Mouse (Mus musculus) hindbrain, embryonic 11.5 days (tissue): ENCODE data around the gene Arrdc2. TPM values are rescaled to one million over a fixed set of nuclear protein-coding genes. Genes with fewer than 3 reads are reported as not detected.

Source experiments
- ATAC-seq: fragments of 200-750 bp; cut with Nextera tagmentation; 2 replicates; pipeline ENCODE4 v1.8.0; 2017; ENCODE audit warnings: mild to moderate bottlenecking, moderate TSS enrichment, moderate library complexity; ENCODE audit not compliant: low FRiP score
- DNase-seq: peaks from one replicate; pipeline ENCODE4 v3.0.0-alpha.2; 2015; ENCODE audit warnings: low spot score
- H3K27ac ChIP-seq: fragments of 300-500 bp; sonication (generic); 2 replicates; pipeline ENCODE4 v1.5.1; 2014; ENCODE audit warnings: mild to moderate bottlenecking, low read depth, low read length
- H3K27me3 ChIP-seq: fragments of 300-500 bp; sonication (generic); 2 replicates; pipeline ENCODE4 v1.6.1; 2014; ENCODE audit warnings: mild to moderate bottlenecking, low read length, moderate library complexity, mixed read lengths; ENCODE audit not compliant: control insufficient read depth, insufficient read depth
- H3K36me3 ChIP-seq: fragments of 300-500 bp; sonication (generic); 2 replicates; pipeline ENCODE4 v1.6.1; 2014; ENCODE audit warnings: mild to moderate bottlenecking, low read length, moderate library complexity, mixed read lengths; ENCODE audit not compliant: control insufficient read depth, insufficient read depth
- H3K4me1 ChIP-seq: fragments of 300-500 bp; sonication (generic); replicated peaks from 2 replicates; pipeline ENCODE4 v1.6.1; 2014; ENCODE audit warnings: low read length, mixed read lengths; ENCODE audit not compliant: control insufficient read depth, insufficient read depth
- H3K4me2 ChIP-seq: fragments of 300-500 bp; sonication (generic); replicated peaks from 2 replicates; pipeline ENCODE4 v1.6.1; 2014; ENCODE audit warnings: mild to moderate bottlenecking, low read depth, low read length
- H3K4me3 ChIP-seq: fragments of 300-500 bp; sonication (generic); 2 replicates; pipeline ENCODE4 v1.5.1; 2014; ENCODE audit warnings: low read depth, low read length
- H3K9ac ChIP-seq: fragments of 300-500 bp; sonication (generic); 2 replicates; pipeline ENCODE4 v1.6.1; 2014; ENCODE audit warnings: low read depth, low read length
- H3K9me3 ChIP-seq: fragments of 300-500 bp; sonication (generic); 2 replicates; pipeline ENCODE4 v1.6.1; 2016; ENCODE audit warnings: low read length; ENCODE audit not compliant: control insufficient read depth
- WGBS: fragments of 180-500 bp; shearing (Covaris S2); extraction: QIAGEN DNeasy Blood & Tissue Kit; methylation state at CpG from one replicate; pipeline ENCODE4 v1.1.7; 2014; 5-methylcytosine and 5-hydroxymethylcytosine counted together
- polyA plus RNA-seq: library from polyadenylated mRNA; unstranded; fragments of >200 nt; fragmentation: Nextera tagmentation; extraction: Ambion mirVana; gene quantifications from 2 replicates; pipeline ENCODE4 v1.2.1, GENCODE M21; 2014

Gene Arrdc2
- polyA plus RNA-seq, 1 experiment from 2014 or later = 10.3 TPM

GRCm38 (mm10) chr8:70868559-70869198 lies 29.2 kb upstream of the Arrdc2 start:
- peak; percentile 60 for DNase-seq

GRCm38 (mm10) chr8:70866566-70866965 lies 27.0 kb upstream of the Arrdc2 start:
- no peak overlapping the region for H3K4me3 ChIP-seq
- no peaks in the 10 kb centered on the region for H3K36me3 ChIP-seq
- H3K9ac ChIP-seq = no peak overlapping the region; the same call in 1 of the 2 replicates
- H3K9me3 ChIP-seq = no peaks in the 10 kb centered on the region
- DNase-seq = no peak
- H3K4me1 ChIP-seq = peaks cover 34% of the 10 kb centered on the region
- 0 out of 2 replicates have a peak, but pooled peaks cover 6% of the 10 kb centered on the region for H3K27me3 ChIP-seq
- no peak for ATAC-seq
- WGBS = 88% methylated on average over 7 of the region's 7 CpGs
- H3K27ac ChIP-seq = peak overlapping the region; percentile 91
- peak overlapping the region; percentile 95; the same call in 1 of the 2 replicates for H3K4me2 ChIP-seq

More at GRCm38 (mm10) chr8:70868559-70869198, 29.2 kb upstream of the Arrdc2 start:
- H3K27me3 ChIP-seq = no peaks in the 10 kb centered on the region
- H3K9ac ChIP-seq = peak overlapping the region; percentile 36; the same call in 1 of the 2 replicates
- ATAC-seq = no peak
- peaks cover 24% of the 10 kb centered on the region for H3K4me1 ChIP-seq
- 14% methylated on average over 40 of the region's 40 CpGs for WGBS
- peak overlapping the region; percentile 23; the same call in 1 of the 2 replicates for H3K4me2 ChIP-seq
- peak overlapping the region; percentile 61 for H3K27ac ChIP-seq
- H3K36me3 ChIP-seq = no peaks in the 10 kb centered on the region
- H3K4me3 ChIP-seq = peak overlapping the region; percentile 6; the same call in 1 of the 2 replicates
- no peaks in the 10 kb centered on the region for H3K9me3 ChIP-seq

- Histone ChIP-seq H3K27me3 (0 out of 2 replicates have a peak, but pooled peaks cover 8% of the 10 kb centered on the region), H3K27ac (peak overlapping the region; percentile 91), H3K9me3 (no peaks in the 10 kb centered on the region), H3K9ac (peak overlapping the region; percentile 55), H3K4me1 (peaks cover 36% of the 10 kb centered on the region), H3K4me3 (0 out of 2 replicates have a peak overlapping the region, but pooled peaks have one; percentile 22), H3K4me2 (peak overlapping the region; percentile 95), H3K36me3 (no peaks in the 10 kb centered on the region)
- no peak for DNase-seq
- ATAC-seq = peak; percentile 8
- WGBS = 8% methylated on average over 12 of the region's 12 CpGs
Measured at GRCm38 (mm10) chr8:70866001-70866520, 26.5 kb upstream of the Arrdc2 start.

GRCm38 (mm10) chr8:70865350-70866000 lies 26.0 kb upstream of the Arrdc2 start:
- Histone ChIP-seq H3K9ac (peak overlapping the region; percentile 74), H3K9me3 (no peaks in the 10 kb centered on the region), H3K4me1 (peaks cover 36% of the 10 kb centered on the region), H3K36me3 (no peaks in the 10 kb centered on the region), H3K4me2 (peak overlapping the region; percentile 95), H3K27ac (peak overlapping the region; percentile 99), H3K4me3 (peak overlapping the region; percentile 60), H3K27me3 (0 out of 2 replicates have a peak, but pooled peaks cover 8% of the 10 kb centered on the region)
- ATAC-seq (peak; percentile 85), DNase-seq (peak; percentile 100)
- 2% methylated on average over 45 of the region's 46 CpGs for WGBS

GRCm38 (mm10) chr8:70864712-70865221 lies 25.2 kb upstream of the Arrdc2 start:
- Histone ChIP-seq H3K4me3 (peak overlapping the region; percentile 60), H3K9ac (peak overlapping the region; percentile 74), H3K27me3 (0 out of 2 replicates have a peak, but pooled peaks cover 8% of the 10 kb centered on the region), H3K9me3 (no peaks in the 10 kb centered on the region), H3K36me3 (no peaks in the 10 kb centered on the region), H3K4me2 (peak overlapping the region; percentile 95), H3K27ac (peak overlapping the region; percentile 99), H3K4me1 (peaks cover 34% of the 10 kb centered on the region)
- ATAC-seq = peak; percentile 26
- peak; percentile 76 for DNase-seq
- under 1% methylated on average over 24 of the region's 24 CpGs for WGBS

GRCm38 (mm10) chr8:70863956-70864711 lies 24.6 kb upstream of the Arrdc2 start:
- no peaks in the 10 kb centered on the region for H3K36me3 ChIP-seq
- 1% methylated on average over 46 of the region's 46 CpGs for WGBS
- ATAC-seq (0 out of 2 replicates have a peak, but pooled peaks have one; percentile 3), DNase-seq (peak; percentile 72)
- peak overlapping the region; percentile 95 for H3K4me2 ChIP-seq
- H3K9ac ChIP-seq = peak overlapping the region; percentile 74
- no peaks in the 10 kb centered on the region for H3K9me3 ChIP-seq
- H3K27me3 ChIP-seq = 0 out of 2 replicates have a peak, but pooled peaks cover 8% of the 10 kb centered on the region
- peak overlapping the region; percentile 60 for H3K4me3 ChIP-seq
- H3K27ac ChIP-seq = peak overlapping the region; percentile 99
- H3K4me1 ChIP-seq = peaks cover 34% of the 10 kb centered on the region

GRCm38 (mm10) chr8:70862824-70863641 lies 23.5 kb upstream of the Arrdc2 start, which contains the start of gene Kcnn1:
TSS of gene Kcnn1 (minus strand) at chr8:70863258.
- Histone ChIP-seq H3K9me3 (no peaks in the 10 kb centered on the region), H3K9ac (peak within 1 kb of the TSS; percentile 74), H3K4me2 (peak within 1 kb of the TSS; percentile 95), H3K4me1 (peaks cover 24% of the 10 kb centered on the region), H3K27ac (peak within 1 kb of the TSS; percentile 99), H3K4me3 (peak within 1 kb of the TSS; percentile 60), H3K27me3 (0 out of 2 replicates have a peak, but pooled peaks cover 8% of the 10 kb centered on the region), H3K36me3 (no peaks in the 10 kb centered on the region)
- peak; percentile 73 for DNase-seq
- under 1% methylated on average over 53 of the region's 55 CpGs for WGBS
- 0 out of 2 replicates have a peak, but pooled peaks have one; percentile 8 for ATAC-seq
